Mouse (Mus musculus) liver, embryonic 16.5 days (tissue): ENCODE data around the gene Cry2. TPM values are rescaled to one million over a fixed set of nuclear protein-coding genes. Genes with fewer than 3 reads are reported as not detected.
"Not testable (repeated sequence)": the region's sequence is repeated elsewhere in the genome, so short reads cannot be mapped to it uniquely, and the experiment has no call there.

Experiments used
- ATAC-seq: fragments of 200-750 bp; cut with Nextera tagmentation; 2 replicates; pipeline ENCODE4 v1.8.0; 2017; ENCODE audit warnings: low read depth, mild to moderate bottlenecking, moderate number of reproducible peaks, moderate library complexity
- H3K27ac ChIP-seq: fragments of 300-500 bp; sonication (generic); 2 replicates; pipeline ENCODE4 v1.5.1; 2014; ENCODE audit warnings: mild to moderate bottlenecking, low read length
- H3K27me3 ChIP-seq: fragments of 300-500 bp; sonication (generic); 2 replicates; pipeline ENCODE4 v1.6.1; 2014; ENCODE audit warnings: low read depth, low read length, mixed read lengths; ENCODE audit not compliant: control insufficient read depth, insufficient read depth
- H3K36me3 ChIP-seq: fragments of 300-500 bp; sonication (generic); 2 replicates; pipeline ENCODE4 v1.6.1; 2014; ENCODE audit warnings: mild to moderate bottlenecking; ENCODE audit not compliant: control insufficient read depth, insufficient read depth
- H3K4me1 ChIP-seq: fragments of 300-500 bp; sonication (generic); 2 replicates; pipeline ENCODE4 v1.6.1; 2014; ENCODE audit warnings: low read depth, low read length, mixed read lengths; ENCODE audit not compliant: control insufficient read depth
- H3K4me2 ChIP-seq: fragments of 300-500 bp; sonication (generic); 2 replicates; pipeline ENCODE4 v1.6.1; 2014; ENCODE audit warnings: low read depth, low read length, mixed read lengths
- H3K4me3 ChIP-seq: fragments of 300-500 bp; sonication (generic); 2 replicates; pipeline ENCODE4 v1.5.1; 2014; ENCODE audit warnings: low read depth, mild to moderate bottlenecking, low read length
- H3K9ac ChIP-seq: fragments of 300-500 bp; sonication (generic); 2 replicates; pipeline ENCODE4 v1.6.1; 2014; ENCODE audit warnings: low read depth, low read length
- H3K9me3 ChIP-seq: fragments of 300-500 bp; sonication (generic); replicated peaks from 2 replicates; pipeline ENCODE4 v1.6.1; 2016; ENCODE audit warnings: low read length; ENCODE audit not compliant: control insufficient read depth
- WGBS: fragments of 180-500 bp; shearing (Covaris S2); extraction: QIAGEN DNeasy Blood & Tissue Kit; methylation state at CpG from one replicate; pipeline ENCODE4 v1.1.7; 2014; ENCODE audit not compliant: insufficient replicate concordance; 5-methylcytosine and 5-hydroxymethylcytosine counted together
- polyA plus RNA-seq: library from polyadenylated mRNA; unstranded; fragments of >200 nt; fragmentation: Nextera tagmentation; extraction: Ambion mirVana; gene quantifications from 2 replicates; pipeline ENCODE4 v1.2.1, GENCODE M21; 2015

Gene Cry2
- polyA plus RNA-seq, 1 experiment from 2014 or later, result 15.0 TPM

DNA sequence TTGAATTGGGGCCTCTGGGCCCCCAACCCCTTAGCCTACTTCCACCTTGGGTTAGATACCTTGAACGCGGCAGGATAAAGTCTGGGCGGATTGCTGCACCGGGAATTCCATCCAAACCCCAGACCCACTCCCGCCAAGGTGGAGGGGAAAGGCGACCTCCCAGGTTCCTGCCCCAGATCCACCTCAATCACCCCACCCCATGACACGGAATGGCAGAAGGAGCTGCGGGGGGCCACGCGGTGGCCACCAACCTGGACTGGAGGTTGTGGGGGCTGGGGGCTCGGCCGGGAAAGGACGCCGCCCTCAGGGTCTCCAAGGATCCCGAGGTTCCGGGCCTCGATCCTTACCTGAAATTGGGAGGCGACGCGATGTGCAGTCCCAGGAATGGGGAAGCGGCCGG is 33.2 kb downstream of the Cry2 start:
- H3K27ac ChIP-seq, result no peak overlapping the region
- 6% methylated on average over 22 of the region's 22 CpGs for WGBS
- peaks cover 16% of the 10 kb centered on the region for H3K27me3 ChIP-seq
- peak overlapping the region; percentile 65 for H3K4me2 ChIP-seq
- peak overlapping the region; percentile 53 for H3K4me3 ChIP-seq
- H3K4me1 ChIP-seq, result no peaks in the 10 kb centered on the region; the same call in 1 of the 2 replicates
- H3K9ac ChIP-seq, result no peak overlapping the region
- ATAC-seq, result no peak
- peaks cover 6% of the 10 kb centered on the region for H3K36me3 ChIP-seq
- no peaks in the 10 kb centered on the region for H3K9me3 ChIP-seq

DNA sequence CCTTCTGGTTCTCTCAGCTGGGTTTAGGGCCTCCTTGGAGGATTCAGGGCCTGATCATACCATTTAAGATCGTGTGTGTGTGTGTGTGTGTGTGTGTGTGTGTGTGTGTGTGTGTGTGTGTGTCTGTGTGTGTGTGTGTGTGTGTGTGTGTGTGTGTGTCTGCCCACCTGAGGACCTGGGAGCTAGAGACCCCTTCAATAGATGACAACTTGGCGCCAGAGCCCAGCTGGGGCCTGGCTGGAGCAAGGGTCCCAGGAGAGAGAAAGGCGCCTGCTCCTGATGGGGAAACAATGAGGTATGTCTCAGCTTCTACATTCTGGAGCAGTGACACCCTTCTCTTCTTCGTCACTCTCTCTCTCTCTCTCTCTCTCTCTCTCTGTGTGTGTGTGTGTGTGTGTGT is 34.0 kb downstream of the Cry2 start:
- not testable (repeated sequence) for H3K4me2 ChIP-seq, H3K4me3 ChIP-seq, ATAC-seq, H3K36me3 ChIP-seq, H3K9me3 ChIP-seq, H3K9ac ChIP-seq, H3K27ac ChIP-seq, H3K4me1 ChIP-seq
- 71% methylated on average over 4 of the region's 4 CpGs for WGBS
- H3K27me3 ChIP-seq, result peaks cover 16% of the 10 kb centered on the region

DNA sequence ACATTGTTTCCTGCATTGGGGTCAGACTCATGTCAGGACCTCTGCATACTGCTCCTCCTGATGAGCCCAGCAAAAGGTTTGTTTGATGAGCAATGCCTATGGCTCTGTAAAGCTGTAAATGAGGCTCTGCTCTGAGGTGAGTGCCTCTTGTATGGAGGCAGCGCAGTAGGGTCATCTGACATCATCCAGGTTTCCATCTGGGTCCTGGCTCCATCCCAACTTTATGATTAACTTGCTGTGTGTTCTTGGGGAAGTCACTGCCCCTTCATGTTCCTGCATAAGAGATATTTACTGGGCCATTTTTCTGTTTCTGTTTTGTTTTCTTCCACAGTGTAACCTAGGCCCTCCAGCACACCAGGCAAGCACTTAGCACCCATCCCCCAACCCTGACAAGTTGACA is 36.4 kb downstream of the Cry2 start:
- Histone ChIP-seq H3K36me3 (no peaks in the 10 kb centered on the region), H3K4me2 (no peak overlapping the region), H3K4me1 (no peaks in the 10 kb centered on the region; the same call in 1 of the 2 replicates), H3K27me3 (peaks cover 32% of the 10 kb centered on the region), H3K4me3 (no peak overlapping the region), H3K27ac (no peak overlapping the region), H3K9me3 (no peaks in the 10 kb centered on the region), H3K9ac (no peak overlapping the region)
- no peak for ATAC-seq
- 61% methylated on average over 1 of the region's 1 CpGs for WGBS

DNA sequence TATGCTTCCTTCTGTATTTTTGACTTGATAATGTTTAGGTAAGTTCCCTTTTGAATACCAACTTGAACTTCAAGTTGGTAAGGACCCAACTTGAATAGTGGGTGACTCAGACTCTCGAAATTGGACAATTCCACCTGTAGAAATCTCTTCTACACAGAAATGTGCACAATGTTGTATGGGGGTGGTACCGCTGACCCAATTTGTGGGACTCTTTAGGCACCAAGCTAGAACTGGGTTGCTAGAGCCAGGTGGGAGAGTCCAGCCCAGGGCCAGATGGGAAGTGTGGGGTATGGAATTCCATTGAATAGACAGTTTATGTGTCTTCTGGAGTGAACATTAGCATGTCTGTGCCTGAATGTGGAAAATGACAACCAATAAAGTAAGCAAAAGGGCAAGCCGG is 38.3 kb downstream of the Cry2 start:
- Histone ChIP-seq H3K4me3 (no peak overlapping the region), H3K4me2 (no peak overlapping the region), H3K27ac (no peak overlapping the region), H3K36me3 (no peaks in the 10 kb centered on the region), H3K27me3 (peaks cover 39% of the 10 kb centered on the region), H3K9ac (no peak overlapping the region), H3K9me3 (no peaks in the 10 kb centered on the region), H3K4me1 (peaks cover under 1% of the 10 kb centered on the region)
- ATAC-seq, result no peak
- 63% methylated on average over 3 of the region's 3 CpGs for WGBS

DNA sequence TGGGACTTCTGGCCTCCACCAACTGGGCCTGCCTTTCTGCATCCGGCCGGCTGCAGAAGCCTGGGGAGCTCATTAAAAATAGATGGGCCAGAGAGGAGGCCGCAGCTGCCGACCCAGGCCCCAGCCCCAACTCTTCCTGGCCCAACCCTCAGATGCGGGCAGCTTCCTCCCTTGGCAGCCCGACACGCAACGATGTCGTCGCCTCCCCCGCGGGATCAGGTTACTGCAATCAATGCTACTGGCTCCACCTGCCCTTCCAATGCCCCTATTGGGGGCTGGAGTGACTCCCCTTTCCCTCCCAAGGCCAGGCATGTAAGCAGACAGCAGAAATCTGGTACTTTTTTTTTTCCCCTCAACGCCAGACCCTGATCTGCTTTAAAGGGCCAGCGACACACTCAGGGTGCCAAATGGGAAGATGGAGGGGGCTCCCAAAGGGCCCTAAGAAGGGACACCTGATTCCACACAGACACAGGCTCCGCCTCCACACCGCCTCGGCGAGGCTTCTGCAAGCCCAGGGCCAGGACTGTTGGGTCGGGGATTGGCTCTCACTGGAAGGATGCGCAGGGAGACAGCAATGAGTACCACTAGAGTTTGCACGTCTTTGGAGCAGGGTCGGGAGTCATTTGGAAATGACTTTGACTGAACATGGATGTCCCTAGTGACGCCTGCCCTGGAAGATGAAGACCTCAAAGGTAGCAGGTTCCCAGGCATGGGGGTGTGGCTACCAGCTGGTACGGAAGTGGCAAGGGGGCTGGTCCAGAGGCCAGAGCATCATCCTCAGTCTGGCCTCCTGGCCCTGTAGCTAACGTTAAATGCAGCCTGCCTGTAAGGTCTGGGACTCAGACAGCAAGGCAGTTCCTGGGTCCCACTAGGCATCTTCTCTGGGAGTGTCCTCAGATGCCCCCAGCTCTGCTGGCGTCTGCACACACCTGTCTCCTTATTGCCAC is 41.3 kb downstream of the Cry2 start:
- no peaks in the 10 kb centered on the region for H3K36me3 ChIP-seq
- peak overlapping the region; percentile 11; the same call in 1 of the 2 replicates for H3K4me2 ChIP-seq
- H3K4me1 ChIP-seq, result peaks cover 6% of the 10 kb centered on the region
- H3K4me3 ChIP-seq, result peak overlapping the region; percentile 30
- H3K27ac ChIP-seq, result no peak overlapping the region
- H3K27me3 ChIP-seq, result peaks cover 62% of the 10 kb centered on the region
- no peak overlapping the region for H3K9ac ChIP-seq
- 6% methylated on average over 26 of the region's 26 CpGs for WGBS
- no peak for ATAC-seq
- H3K9me3 ChIP-seq, result no peaks in the 10 kb centered on the region

DNA sequence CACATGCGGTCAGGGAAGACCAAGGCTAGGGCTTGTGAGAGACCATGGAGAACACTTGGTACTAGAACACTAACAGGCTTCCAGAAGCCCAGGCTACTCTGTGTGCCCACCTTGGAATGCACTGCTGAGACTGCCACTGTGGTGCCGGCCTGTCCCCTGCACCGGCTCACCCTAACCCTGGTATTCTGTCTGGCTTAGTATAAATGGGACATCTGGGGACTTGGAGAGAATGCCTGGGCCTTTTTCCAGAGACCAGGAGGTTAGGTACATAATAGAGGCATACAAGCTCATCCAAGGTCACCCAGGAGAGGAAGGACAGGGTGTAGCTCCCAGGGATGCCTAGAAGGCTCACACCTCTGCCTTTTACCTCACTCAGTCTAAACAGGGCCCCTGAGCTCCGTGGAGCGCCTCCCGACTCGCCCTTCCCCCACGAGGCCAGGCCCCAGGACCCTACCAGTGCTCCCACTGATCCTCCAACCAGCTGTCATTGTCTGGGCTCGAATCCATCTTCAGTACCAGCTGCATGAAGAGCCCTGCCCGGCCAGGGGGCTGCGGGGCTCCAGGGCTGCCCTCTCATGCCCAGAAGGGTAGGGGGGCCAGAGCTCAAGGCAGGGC is 42.0 kb downstream of the Cry2 start:
- Histone ChIP-seq H3K36me3 (no peaks in the 10 kb centered on the region), H3K27ac (no peak overlapping the region), H3K27me3 (peaks cover 66% of the 10 kb centered on the region), H3K9me3 (no peaks in the 10 kb centered on the region), H3K4me3 (peak overlapping the region; percentile 30), H3K4me1 (peaks cover 6% of the 10 kb centered on the region), H3K4me2 (peak overlapping the region; percentile 11; the same call in 1 of the 2 replicates), H3K9ac (no peak overlapping the region)
- no peak for ATAC-seq
- WGBS, result 34% methylated on average over 11 of the region's 11 CpGs

DNA sequence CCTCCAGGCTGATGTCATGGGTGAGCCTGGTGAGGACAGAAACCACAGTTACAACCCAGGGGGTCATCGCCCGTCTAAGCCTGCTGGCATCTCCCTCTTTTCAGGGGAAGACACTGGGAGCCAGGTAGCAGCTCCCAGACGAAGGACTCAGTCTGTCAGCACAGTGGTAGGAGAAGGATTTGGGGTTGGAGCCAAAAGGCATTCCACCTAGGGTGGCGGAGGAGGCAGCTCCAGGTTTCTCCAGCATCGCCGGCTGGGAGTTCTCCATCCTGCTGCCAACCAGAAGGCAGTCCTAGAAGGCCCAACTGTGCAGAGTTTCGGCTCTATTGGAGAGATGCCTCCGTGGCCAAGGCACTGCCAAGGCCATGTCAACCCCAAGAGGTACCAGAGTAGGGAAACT is 42.7 kb downstream of the Cry2 start:
- no peaks in the 10 kb centered on the region for H3K36me3 ChIP-seq
- no peak overlapping the region for H3K4me3 ChIP-seq
- ATAC-seq, result no peak
- H3K27me3 ChIP-seq, result peaks cover 66% of the 10 kb centered on the region
- no peak overlapping the region for H3K27ac ChIP-seq
- H3K4me1 ChIP-seq, result peaks cover 6% of the 10 kb centered on the region
- H3K9me3 ChIP-seq, result no peaks in the 10 kb centered on the region
- no peak overlapping the region for H3K9ac ChIP-seq
- no peak overlapping the region for H3K4me2 ChIP-seq
- WGBS, result 67% methylated on average over 8 of the region's 8 CpGs

DNA sequence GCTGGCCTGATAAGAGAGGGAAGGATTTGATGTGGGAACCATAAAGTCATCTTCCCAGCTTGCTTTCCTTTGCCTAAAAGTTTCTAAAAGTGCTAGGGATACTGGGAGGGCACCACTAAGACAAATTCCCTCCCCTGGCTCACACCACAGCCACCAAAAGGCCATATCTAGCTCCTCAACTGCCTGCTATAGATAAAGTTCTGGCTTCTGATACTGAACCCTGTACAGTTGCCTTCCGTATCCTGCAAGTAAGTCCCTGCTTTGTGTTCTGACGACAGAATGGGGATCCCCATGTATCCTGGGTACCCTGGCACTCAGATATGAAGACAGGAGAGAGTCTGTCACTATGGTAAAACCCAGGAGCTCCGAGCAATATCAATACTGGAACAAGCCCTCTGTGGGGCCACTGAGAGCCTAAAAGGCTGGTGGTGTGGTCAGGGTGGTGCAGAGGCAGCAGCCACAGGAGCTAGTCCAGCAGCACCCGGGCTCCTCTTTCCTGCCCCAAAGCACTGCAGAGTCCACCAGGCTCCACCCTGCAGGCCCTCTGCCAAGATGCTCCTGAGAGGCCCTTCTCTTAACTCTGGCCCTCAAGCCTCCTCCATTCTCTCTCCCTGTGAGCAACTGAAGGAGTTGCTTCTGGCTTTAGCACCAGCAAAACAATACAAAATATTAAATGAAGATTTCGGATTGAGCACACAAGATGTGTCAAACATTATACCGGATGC is 43.5 kb downstream of the Cry2 start:
- no peak overlapping the region for H3K4me3 ChIP-seq
- no peak for ATAC-seq

More for the DNA sequence above, 43.5 kb downstream of the Cry2 start:
- Histone ChIP-seq H3K9ac (no peak overlapping the region), H3K4me2 (no peak overlapping the region), H3K27ac (no peak overlapping the region), H3K4me1 (peaks cover 6% of the 10 kb centered on the region), H3K9me3 (no peaks in the 10 kb centered on the region), H3K27me3 (peaks cover 66% of the 10 kb centered on the region), H3K36me3 (no peaks in the 10 kb centered on the region)
- WGBS, result 40% methylated on average over 6 of the region's 6 CpGs
